Mouse (Mus musculus) MEL (cell line): ENCODE measurements around the gene Maml2. TPM values are rescaled to one million over a fixed set of nuclear protein-coding genes. Genes with fewer than 3 reads are reported as not detected.

Source experiments
- DNase-seq: peaks from one replicate; pipeline ENCODE4 v3.0.0; 2011; ENCODE audit warnings: low read depth, low spot score
- H3K27ac ChIP-seq: 2 replicates; pipeline ENCODE4 v1.5.1; 2012; ENCODE audit warnings: low read depth, mild to moderate bottlenecking, control low read depth, low read length, moderate library complexity; ENCODE audit not compliant: control insufficient read depth
- H3K27me3 ChIP-seq, 2 experiments: fragments of 150-350 bp in 1 of 2; sonication (generic) in 1 of 2; 2 replicates each; pipeline ENCODE4 v1.6.1; 2012; ENCODE audit warnings: low read length in 2 of 2, mild to moderate bottlenecking in 2 of 2, improper control_type of control experiment in 1 of 2, moderate library complexity in 1 of 2; ENCODE audit not compliant: insufficient read depth in 2 of 2, control insufficient read depth in 1 of 2
- H3K36me3 ChIP-seq, 2 experiments: 2 replicates each; pipeline ENCODE4 v1.6.1; 2012 to 2014; ENCODE audit warnings: low read length in 2 of 2, improper control_type of control experiment in 1 of 2, inconsistent platforms in 1 of 2, mild to moderate bottlenecking in 1 of 2; ENCODE audit not compliant: insufficient read depth in 2 of 2, control insufficient read depth in 1 of 2
- H3K4me1 ChIP-seq, 2 experiments: fragments of 150-350 bp in 1 of 2; sonication (generic) in 1 of 2; 2 replicates each; pipeline ENCODE4 v1.6.1; 2012; ENCODE audit warnings: low read length in 2 of 2, improper control_type of control experiment in 1 of 2, mild to moderate bottlenecking in 1 of 2; ENCODE audit not compliant: insufficient read depth in 2 of 2, control insufficient read depth in 1 of 2
- H3K4me3 ChIP-seq, 2 experiments: fragments of 150-350 bp in 1 of 2; sonication (generic) in 1 of 2; 2 replicates each; pipeline ENCODE4 v1.5.1; 2012; ENCODE audit warnings: low read depth in 2 of 2, low read length in 2 of 2, mild to moderate bottlenecking in 2 of 2, moderate library complexity in 2 of 2, control low read depth in 1 of 2, improper control_type of control experiment in 1 of 2; ENCODE audit not compliant: control insufficient read depth in 1 of 2, insufficient read depth in 1 of 2
- H3K79me2 ChIP-seq: 2 replicates; pipeline ENCODE4 v1.6.1; 2012; ENCODE audit warnings: mild to moderate bottlenecking, low read length, moderate library complexity; ENCODE audit not compliant: control insufficient read depth, poor library complexity, insufficient read depth
- H3K9ac ChIP-seq: 2 replicates; pipeline ENCODE4 v1.6.1; 2012; ENCODE audit warnings: low read depth, mild to moderate bottlenecking, control low read depth, low read length, moderate library complexity; ENCODE audit not compliant: control insufficient read depth, poor library complexity, severe bottlenecking
- H3K9me3 ChIP-seq: fragments of 150-350 bp; sonication (generic); replicated peaks from 2 replicates; pipeline ENCODE4 v1.6.1; 2012; ENCODE audit warnings: mild to moderate bottlenecking, low read length, improper control_type of control experiment, moderate library complexity; ENCODE audit not compliant: insufficient read depth
- CTCF ChIP-seq, 3 experiments: IDR thresholded peaks in 2 of 3; conservative IDR thresholded peaks in 1 of 3; 2 replicates each; pipeline ENCODE4 v1.5.1; 2011 to 2012; ENCODE audit warnings: low read length in 3 of 3, low read depth in 2 of 3, mild to moderate bottlenecking in 2 of 3, improper control_type of control experiment in 1 of 3, inconsistent platforms in 1 of 3, mixed read lengths in 1 of 3, moderate library complexity in 1 of 3; ENCODE audit not compliant: control insufficient read depth in 1 of 3, insufficient read depth in 1 of 3, poor library complexity in 1 of 3, severe bottlenecking in 1 of 3
- ETS1 ChIP-seq: IDR thresholded peaks from 2 replicates; pipeline ENCODE4 v1.6.1; 2012; ENCODE audit warnings: low read depth, mild to moderate bottlenecking, inconsistent platforms, low read length, improper control_type of control experiment, moderate library complexity
- GATA1 ChIP-seq: IDR thresholded peaks from 2 replicates; pipeline ENCODE4 v1.6.1; 2011; ENCODE audit warnings: low read depth, low read length, improper control_type of control experiment
- JUND ChIP-seq: IDR thresholded peaks from 2 replicates; pipeline ENCODE4 v1.6.1; 2011; ENCODE audit warnings: low read depth, mild to moderate bottlenecking, improper control_type of control experiment, low read length
- MEF2A ChIP-seq: IDR thresholded peaks from 2 replicates; pipeline ENCODE4 v1.6.1; 2014; ENCODE audit warnings: low read depth, mild to moderate bottlenecking, inconsistent platforms, low read length, improper control_type of control experiment; ENCODE audit not compliant: poor library complexity, insufficient replicate concordance, severe bottlenecking; ENCODE audit errors: extremely low read depth
- NELFE ChIP-seq: IDR thresholded peaks from 2 replicates; pipeline ENCODE4 v1.6.1; 2011; ENCODE audit warnings: low read depth, low read length, improper control_type of control experiment
- NRF1 ChIP-seq: IDR thresholded peaks from 2 replicates; pipeline ENCODE4 v1.6.1; 2014; ENCODE audit warnings: low read depth, mild to moderate bottlenecking, inconsistent platforms, low read length, improper control_type of control experiment, moderate library complexity; ENCODE audit not compliant: poor library complexity, insufficient read depth, severe bottlenecking
- POLR2A ChIP-seq, 2 experiments: IDR thresholded peaks; 2 replicates each; pipeline ENCODE4 v1.6.1; 2011 to 2012; ENCODE audit warnings: low read length in 2 of 2, mild to moderate bottlenecking in 2 of 2, control low read depth in 1 of 2, improper control_type of control experiment in 1 of 2, low read depth in 1 of 2, moderate library complexity in 1 of 2; ENCODE audit not compliant: control insufficient read depth in 1 of 2, insufficient read depth in 1 of 2, poor library complexity in 1 of 2
- POLR2AphosphoS5 ChIP-seq: IDR thresholded peaks from 2 replicates; pipeline ENCODE4 v1.6.1; 2012; ENCODE audit warnings: low read depth, borderline replicate concordance, mild to moderate bottlenecking, inconsistent platforms, low read length, moderate library complexity, mixed read lengths
- RCOR1 ChIP-seq: IDR thresholded peaks from 2 replicates; pipeline ENCODE4 v1.6.1; 2012; ENCODE audit warnings: low read depth, mild to moderate bottlenecking, inconsistent platforms, low read length, improper control_type of control experiment
- SMC3 ChIP-seq: IDR thresholded peaks from 2 replicates; pipeline ENCODE4 v1.6.1; 2011; ENCODE audit warnings: low read depth, low read length, improper control_type of control experiment
- TAL1 ChIP-seq: IDR thresholded peaks from 2 replicates; pipeline ENCODE4 v1.6.1; 2012; ENCODE audit warnings: mild to moderate bottlenecking, inconsistent platforms, low read length, moderate library complexity, mixed read lengths
- USF1 ChIP-seq: IDR thresholded peaks from 2 replicates; pipeline ENCODE4 v1.6.1; 2014; ENCODE audit warnings: low read depth, mild to moderate bottlenecking, inconsistent platforms, low read length, improper control_type of control experiment, moderate library complexity
- USF2 ChIP-seq, 2 experiments: IDR thresholded peaks; 2 replicates each; pipeline ENCODE4 v1.6.1; 2011 to 2012; ENCODE audit warnings: improper control_type of control experiment in 2 of 2, low read length in 2 of 2, borderline replicate concordance in 1 of 2, inconsistent platforms in 1 of 2, low read depth in 1 of 2, mild to moderate bottlenecking in 1 of 2; ENCODE audit not compliant: insufficient read depth in 1 of 2
- ZKSCAN1 ChIP-seq: IDR thresholded peaks from 2 replicates; pipeline ENCODE4 v1.6.1; 2012; ENCODE audit warnings: low read depth, mild to moderate bottlenecking, inconsistent platforms, low read length, improper control_type of control experiment, moderate library complexity
- ZNF384 ChIP-seq: IDR thresholded peaks from 2 replicates; pipeline ENCODE4 v1.6.1; 2012; ENCODE audit warnings: low read depth, mild to moderate bottlenecking, inconsistent platforms, low read length, improper control_type of control experiment
- polyA plus RNA-seq, 2 experiments: library from polyadenylated mRNA; stranded (reverse) in 1 of 2; unstranded in 1 of 2; fragments of >175 nt in 1 of 2; fragments of >200 nt in 1 of 2; gene quantifications; 2 replicates each; pipeline versions ENCODE4 v1.2.1 to v1.2.4; 2012; ENCODE audit warnings: low replicate concordance in 2 of 2, low read depth in 1 of 2; ENCODE audit not compliant: insufficient read length in 2 of 2, insufficient read depth in 1 of 2, missing spikeins in 1 of 2
- total RNA-seq: library from RNA; depleted of rRNA; stranded (reverse); fragments of 300-350 nt; gene quantifications from 2 replicates; pipeline ENCODE4 v1.2.3, GENCODE M21; 2012

Gene Maml2
- total and polyA plus RNA-seq, 3 experiments = 0.08 to 0.47 TPM; not detected in 1

DNA sequence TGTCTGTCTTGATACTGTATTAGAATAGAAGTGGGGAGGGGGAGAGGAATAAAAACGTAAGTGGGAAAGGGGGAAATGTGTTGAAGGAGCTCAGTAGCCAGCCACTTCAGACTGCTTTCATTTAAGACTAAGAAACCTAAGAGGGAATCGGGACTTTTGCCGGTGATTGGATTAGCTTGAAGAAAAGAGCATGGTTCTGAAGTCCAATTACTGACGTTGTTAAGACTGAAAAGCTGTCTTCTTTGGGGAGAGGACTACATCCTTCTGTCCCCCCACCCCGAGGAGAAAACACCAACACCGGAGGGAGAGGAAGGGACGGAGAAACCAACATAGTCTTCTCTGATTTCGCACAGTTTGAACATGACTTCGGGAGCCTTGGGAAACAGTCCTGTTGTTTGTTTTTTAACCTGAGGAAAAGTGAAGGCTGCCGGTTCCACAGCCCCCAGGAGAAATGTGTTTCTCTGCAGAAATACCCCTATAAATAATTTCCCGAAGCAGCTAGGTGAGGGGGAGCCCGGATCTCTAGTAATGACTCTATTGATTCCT, 562 bp upstream of the Maml2 start (continued):
- 0 out of 2 replicates have a peak, but pooled peaks have one; percentile 16 for TF ChIP-seq JUND
- TF ChIP-seq, all 39 proteins: peak for 7

DNA sequence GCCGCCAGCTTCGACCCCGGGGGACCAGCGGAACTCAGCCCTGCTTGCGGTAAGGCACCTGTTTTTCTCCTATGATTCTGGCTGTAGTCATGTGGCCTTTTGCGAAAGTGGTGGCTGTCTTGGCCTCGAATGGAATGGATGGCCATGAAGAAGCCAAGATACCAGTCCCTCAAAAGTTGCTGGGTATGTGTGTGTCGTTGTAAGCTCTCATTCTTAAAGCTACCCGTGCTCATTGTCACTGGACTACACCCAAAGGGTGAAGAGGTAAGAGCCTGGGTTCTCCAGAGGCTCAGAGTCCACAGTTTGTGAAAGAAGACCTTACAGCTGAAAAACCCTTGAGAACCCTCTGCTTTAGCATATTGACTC, 739 bp downstream of the Maml2 start:
- Histone ChIP-seq H3K36me3 (peaks cover 0 to 4% of the 10 kb centered on the region in 2 experiments; a peak in 1 of 4 replicates), H3K9me3 (no peaks in the 10 kb centered on the region)
- TF ChIP-seq TAL1 (no peak), RCOR1 (no peak; the same call in 1 of the 2 replicates), ZKSCAN1 (no peak), USF1 (peak; percentile 64), ZNF384 (no peak), POLR2A (IDR thresholded peaks at IDR 0.05; ENCODE audit: control insufficient read depth in 1 of 2, insufficient read depth in 1 of 2, low read depth in 1 of 2, low read length in 2 of 2, poor library complexity in 1 of 2) (no peak)
- TF ChIP-seq, all 39 proteins: peak for 1
- Histone ChIP-seq H3K4me3 (peak overlapping the region; percentile 67 to 92), H3K27ac (no peak overlapping the region), H3K9ac (no peak overlapping the region), H3K27me3 (peaks cover 0 to 1% of the 10 kb centered on the region in 2 experiments; a peak in 2 of 4 replicates), H3K4me1 (peaks cover 8 to 11% of the 10 kb centered on the region in 2 experiments), H3K79me2 (no peaks in the 10 kb centered on the region; the same call in 1 of the 2 replicates)
- no peak for DNase-seq

- Histone ChIP-seq H3K36me3 (peaks cover 0 to 4% of the 10 kb centered on the region in 2 experiments; a peak in 1 of 4 replicates), H3K9ac (no peak overlapping the region), H3K4me1 (peaks cover 8 to 11% of the 10 kb centered on the region in 2 experiments), H3K9me3 (no peaks in the 10 kb centered on the region), H3K27ac (no peak overlapping the region), H3K4me3 (no peak overlapping the region), H3K79me2 (no peaks in the 10 kb centered on the region; the same call in 1 of the 2 replicates), H3K27me3 (peaks cover 3% of the 10 kb centered on the region in 2 experiments; a peak in 3 of 4 replicates)
- no peak for TF ChIP-seq SMC3
- TF ChIP-seq ETS1 = no peak
- TF ChIP-seq NELFE = no peak
- no peak for TF ChIP-seq GATA1
- no peak for TF ChIP-seq USF2 (IDR thresholded peaks at IDR 0.05; ENCODE audit: borderline replicate concordance in 1 of 2, insufficient read depth in 1 of 2, low read depth in 1 of 2, low read length in 2 of 2)
- no peak for TF ChIP-seq MEF2A
- no peak for TF ChIP-seq NRF1
- TF ChIP-seq USF1 = no peak
- TF ChIP-seq POLR2AphosphoS5 = no peak
- TF ChIP-seq CTCF (IDR thresholded peaks at IDR 0.05 in 2 of 3, conservative IDR thresholded peaks at IDR 0.05 in 1 of 3; ENCODE audit: control insufficient read depth in 1 of 3, insufficient read depth in 1 of 3, low read depth in 2 of 3, low read length in 3 of 3, poor library complexity in 1 of 3, severe bottlenecking in 1 of 3) = no peak
- TF ChIP-seq POLR2A (IDR thresholded peaks at IDR 0.05; ENCODE audit: control insufficient read depth in 1 of 2, insufficient read depth in 1 of 2, low read depth in 1 of 2, low read length in 2 of 2, poor library complexity in 1 of 2) = no peak
- TF ChIP-seq RCOR1 = no peak
- no peak for DNase-seq
Measured at GRCm38 (mm10) chr9:13299190-13299589, 1.4 kb downstream of the Maml2 start.
